Mouse (Mus musculus): ENCODE results near the gene Ifit3. TPM values are rescaled to one million over a fixed set of nuclear protein-coding genes. Genes with fewer than 3 reads are reported as not detected.

Gene Ifit3
- polyA plus RNA-seq (2014; fragmentation: Illumina TruSeq; extraction: RNeasy Lipid Tissue Mini Kit (QIAGEN cat#74804)), result 8.6 TPM

GRCm38 (mm10) chr19:34583126-34583766 is at the start of gene Ifit3:
Gene Ifit3 (plus strand): TSS chr19:34583531.

GRCm38 (mm10) chr19:34550534-34551223 is 32.7 kb upstream of the Ifit3 start, which contains the start of gene Ifit2:
Gene Ifit2 (plus strand): TSS chr19:34550694.

GRCm38 (mm10) chr19:34601888-34602287 is 18.6 kb downstream of the Ifit3 start, which contains the start of gene Ifit1bl1:
Gene Ifit1bl1 (minus strand): TSS chr19:34601956.

GRCm38 (mm10) chr19:34607237-34608051 is 24.1 kb downstream of the Ifit3 start, which contains the start of gene Ifit3b:
Gene Ifit3b (plus strand): TSS chr19:34607970.

Other genes starting within 250 kb of the Ifit3 start
- 1.1 TPM for gene Ch25h, start 108.4 kb upstream of the Ifit3 start, polyA plus RNA-seq (2014; fragmentation: Illumina TruSeq; extraction: RNeasy Lipid Tissue Mini Kit (QIAGEN cat#74804))
- 101 TPM for gene Lipa, start 56.1 kb upstream of the Ifit3 start, polyA plus RNA-seq (2014; fragmentation: Illumina TruSeq; extraction: RNeasy Lipid Tissue Mini Kit (QIAGEN cat#74804))
- gene Ifit2, start 32.8 kb upstream of the Ifit3 start, polyA plus RNA-seq (2014; fragmentation: Illumina TruSeq; extraction: RNeasy Lipid Tissue Mini Kit (QIAGEN cat#74804)), result 17.5 TPM
- 2.8 TPM for gene Ifit1bl1, start 18.4 kb downstream of the Ifit3 start, polyA plus RNA-seq (2014; fragmentation: Illumina TruSeq; extraction: RNeasy Lipid Tissue Mini Kit (QIAGEN cat#74804))
- 3.3 TPM for gene Ifit3b, start 24.4 kb downstream of the Ifit3 start, polyA plus RNA-seq (2014; fragmentation: Illumina TruSeq; extraction: RNeasy Lipid Tissue Mini Kit (QIAGEN cat#74804))
- gene Ifit1bl2, start 57.2 kb downstream of the Ifit3 start, polyA plus RNA-seq (2014; fragmentation: Illumina TruSeq; extraction: RNeasy Lipid Tissue Mini Kit (QIAGEN cat#74804)), result 12.5 TPM
- gene Ifit1, start 57.3 kb downstream of the Ifit3 start, polyA plus RNA-seq (2014; fragmentation: Illumina TruSeq; extraction: RNeasy Lipid Tissue Mini Kit (QIAGEN cat#74804)), result 12.6 TPM
- 1.4 TPM for gene Slc16a12, start 163.8 kb downstream of the Ifit3 start, polyA plus RNA-seq (2014; fragmentation: Illumina TruSeq; extraction: RNeasy Lipid Tissue Mini Kit (QIAGEN cat#74804))

All from ovary, adult 10 weeks (tissue).